In the genomic region with DNA sequence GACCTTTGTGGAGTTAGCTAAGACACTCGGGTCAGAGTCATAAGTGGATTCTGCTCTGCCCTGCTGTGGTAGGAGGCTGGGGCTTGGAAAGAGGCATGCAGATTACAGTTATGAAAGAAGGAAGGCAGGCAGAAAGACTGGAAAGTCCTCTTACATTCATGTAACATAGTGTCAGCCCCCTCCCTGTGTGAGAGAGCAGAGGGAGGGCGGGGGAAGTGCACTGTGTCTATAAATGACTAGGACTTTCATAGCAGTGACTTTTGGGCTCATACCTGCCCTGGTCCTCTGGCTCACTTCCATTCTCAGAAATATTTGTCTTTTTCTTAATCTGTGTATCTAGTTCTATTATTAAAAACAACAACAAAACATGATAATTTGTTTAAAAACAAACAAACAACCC, we compare ENCODE assay signal across 15 mouse cellular contexts. TPM values are rescaled to one million over a fixed set of nuclear protein-coding genes. Genes with fewer than 3 reads are reported as not detected.
DNase-seq lines count a peak whose midpoint lies in the region; ATAC-seq and TF ChIP-seq lines count a peak whose summit lies in the region.
"Had no signal": no experiment of that assay in that cellular context is flagged by ENCODE, and none has a peak within 500 bp of the region (broad histone marks: within the 10 kb centered on the region; RNA-seq: fewer than 3 reads in every experiment).

No protein-coding gene starts in this region.

- no peak for TF ChIP-seq CTCF in lung, postnatal 0 days (IDR thresholded peaks at IDR 0.05)

- H3K27ac ChIP-seq in embryonic facial prominence, embryonic 14.5 days (replicated peaks; ENCODE audit: low read depth, low read length) = no peak overlapping the region
- no peak overlapping the region for H3K27ac ChIP-seq in embryonic facial prominence, embryonic 10.5 days (replicated peaks)
- 0 out of 2 replicates have a peak overlapping the region, but pooled peaks have one; percentile 9 for H3K27ac ChIP-seq in lung, postnatal 0 days (ENCODE audit: low read length)
- H3K27ac ChIP-seq in liver, embryonic 15.5 days (replicated peaks) = peak overlapping the region; percentile 15; the same call in 1 of the 2 replicates
- H3K27ac ChIP-seq in limb, embryonic 10.5 days = no peak overlapping the region
- no peak overlapping the region for H3K27ac ChIP-seq in forebrain, embryonic 15.5 days (replicated peaks)
- H3K27ac ChIP-seq: hindbrain, embryonic 13.5 days; limb, embryonic 12.5 days; midbrain, embryonic 12.5 days had no signal

- 86% methylated on average over 2 of the region's 2 CpGs for WGBS in embryonic facial prominence, embryonic 14.5 days
- 87% methylated on average over 2 of the region's 2 CpGs for WGBS in embryonic facial prominence, embryonic 10.5 days
- whole genome bisulfite sequencing in lung, postnatal 0 days = 60% methylated on average over 2 of the region's 2 CpGs
- 56% methylated on average over 2 of the region's 2 CpGs for WGBS in liver, embryonic 15.5 days (ENCODE audit: insufficient replicate concordance)
- WGBS in limb, embryonic 10.5 days = 86% methylated on average over 2 of the region's 2 CpGs
- WGBS in forebrain, embryonic 15.5 days = 89% methylated on average over 2 of the region's 2 CpGs

- no peak overlapping the region for H3K9ac ChIP-seq in embryonic facial prominence, embryonic 14.5 days (ENCODE audit: low read depth, low read length)
- H3K9ac ChIP-seq in lung, postnatal 0 days (replicated peaks; ENCODE audit: low read depth) = no peak overlapping the region
- no peak overlapping the region for H3K9ac ChIP-seq in liver, embryonic 15.5 days
- no peak overlapping the region for H3K9ac ChIP-seq in forebrain, embryonic 15.5 days (replicated peaks)
- H3K9ac ChIP-seq: hindbrain, embryonic 13.5 days; limb, embryonic 12.5 days; midbrain, embryonic 12.5 days had no signal

- no peak for ATAC-seq in embryonic facial prominence, embryonic 14.5 days (ENCODE audit: low read depth)
- ATAC-seq in lung, postnatal 0 days = peak; percentile 21; the same call in 1 of the 2 replicates
- peak; percentile 42 for ATAC-seq in liver, embryonic 15.5 days (ENCODE audit: insufficient read depth)
- no peak for ATAC-seq in forebrain, embryonic 15.5 days (replicated peaks)

- H3K4me3 ChIP-seq in embryonic facial prominence, embryonic 14.5 days (ENCODE audit: low read depth, low read length) = no peak overlapping the region
- no peak overlapping the region for H3K4me3 ChIP-seq in embryonic facial prominence, embryonic 10.5 days
- no peak overlapping the region for H3K4me3 ChIP-seq in lung, postnatal 0 days (ENCODE audit: low read depth, low read length)
- no peak overlapping the region for H3K4me3 ChIP-seq in liver, embryonic 15.5 days (replicated peaks)
- no peak overlapping the region for H3K4me3 ChIP-seq in limb, embryonic 10.5 days
- H3K4me3 ChIP-seq in forebrain, embryonic 15.5 days = no peak overlapping the region
- H3K4me3 ChIP-seq: hindbrain, embryonic 13.5 days; limb, embryonic 12.5 days; midbrain, embryonic 12.5 days had no signal

- no peaks in the 10 kb centered on the region for H3K27me3 ChIP-seq in embryonic facial prominence, embryonic 14.5 days (replicated peaks; ENCODE audit: control insufficient read depth, insufficient read depth, low read length)
- H3K27me3 ChIP-seq in embryonic facial prominence, embryonic 10.5 days (replicated peaks; ENCODE audit: low read depth, poor library complexity, severe bottlenecking) = no peaks in the 10 kb centered on the region
- no peaks in the 10 kb centered on the region for H3K27me3 ChIP-seq in lung, postnatal 0 days (replicated peaks; ENCODE audit: insufficient read depth, low read length)
- H3K27me3 ChIP-seq in liver, embryonic 15.5 days = no peaks in the 10 kb centered on the region
- H3K27me3 ChIP-seq in limb, embryonic 10.5 days (ENCODE audit: low read depth, poor library complexity, severe bottlenecking) = no peaks in the 10 kb centered on the region
- no peaks in the 10 kb centered on the region for H3K27me3 ChIP-seq in forebrain, embryonic 15.5 days
- H3K27me3 ChIP-seq: hindbrain, embryonic 13.5 days; limb, embryonic 12.5 days; midbrain, embryonic 12.5 days had no signal

- TF ChIP-seq EP300 in lung, postnatal 0 days (IDR thresholded peaks at IDR 0.05) = no peak

- 0 out of 2 replicates have a peak, but pooled peaks cover 4% of the 10 kb centered on the region for H3K36me3 ChIP-seq in embryonic facial prominence, embryonic 14.5 days (ENCODE audit: control insufficient read depth, insufficient read depth, low read length)
- H3K36me3 ChIP-seq in embryonic facial prominence, embryonic 10.5 days (replicated peaks) = peaks cover 41% of the 10 kb centered on the region
- no peaks in the 10 kb centered on the region for H3K36me3 ChIP-seq in lung, postnatal 0 days (ENCODE audit: insufficient read depth, low read length)
- 0 out of 2 replicates have a peak, but pooled peaks cover 3% of the 10 kb centered on the region for H3K36me3 ChIP-seq in liver, embryonic 15.5 days (replicated peaks)
- peaks cover 39% of the 10 kb centered on the region for H3K36me3 ChIP-seq in limb, embryonic 10.5 days
- 0 out of 2 replicates have a peak, but pooled peaks cover 3% of the 10 kb centered on the region for H3K36me3 ChIP-seq in forebrain, embryonic 15.5 days

- no peaks in the 10 kb centered on the region for H3K9me3 ChIP-seq in embryonic facial prominence, embryonic 14.5 days (ENCODE audit: control insufficient read depth, low read length)
- no peaks in the 10 kb centered on the region for H3K9me3 ChIP-seq in embryonic facial prominence, embryonic 10.5 days
- no peaks in the 10 kb centered on the region for H3K9me3 ChIP-seq in lung, postnatal 0 days (ENCODE audit: low read length)
- no peaks in the 10 kb centered on the region for H3K9me3 ChIP-seq in liver, embryonic 15.5 days (replicated peaks)
- no peaks in the 10 kb centered on the region for H3K9me3 ChIP-seq in limb, embryonic 10.5 days (replicated peaks)
- no peaks in the 10 kb centered on the region for H3K9me3 ChIP-seq in forebrain, embryonic 15.5 days
- H3K9me3 ChIP-seq: hindbrain, embryonic 13.5 days; limb, embryonic 12.5 days; midbrain, embryonic 12.5 days had no signal

- no peaks in the 10 kb centered on the region; the same call in 1 of the 2 replicates for H3K4me1 ChIP-seq in embryonic facial prominence, embryonic 14.5 days (ENCODE audit: control insufficient read depth, insufficient read depth, low read length)
- H3K4me1 ChIP-seq in embryonic facial prominence, embryonic 10.5 days = peaks cover 15% of the 10 kb centered on the region
- no peaks in the 10 kb centered on the region for H3K4me1 ChIP-seq in lung, postnatal 0 days (ENCODE audit: insufficient read depth, low read depth, low read length)
- peaks cover 26% of the 10 kb centered on the region for H3K4me1 ChIP-seq in liver, embryonic 15.5 days (replicated peaks)
- no peaks in the 10 kb centered on the region for H3K4me1 ChIP-seq in limb, embryonic 10.5 days
- no peaks in the 10 kb centered on the region for H3K4me1 ChIP-seq in forebrain, embryonic 15.5 days

- DNase-seq in embryonic facial prominence, embryonic 14.5 days (ENCODE audit: low spot score) = peak; percentile 36
- no peak for DNase-seq in embryonic facial prominence, embryonic 10.5 days (ENCODE audit: low spot score)
- DNase-seq in lung, postnatal 0 days (ENCODE audit: low spot score) = no peak
- DNase-seq in lung, postnatal 36 days = no peak
- DNase-seq in embryo, embryonic 10 days (ENCODE audit: low spot score) = no peak
- DNase-seq in limb, embryonic 10.5 days (ENCODE audit: low spot score) = no peak
- DNase-seq: adrenal gland, postnatal 10 days; cerebellum, postnatal 36 days; kidney, adult 2 months; lung, postnatal 14 days had no signal

- H3K4me2 ChIP-seq in embryonic facial prominence, embryonic 14.5 days (ENCODE audit: low read depth, low read length) = no peak overlapping the region
- no peak overlapping the region for H3K4me2 ChIP-seq in lung, postnatal 0 days (replicated peaks; ENCODE audit: low read depth, low read length)
- no peak overlapping the region for H3K4me2 ChIP-seq in liver, embryonic 15.5 days
- no peak overlapping the region for H3K4me2 ChIP-seq in forebrain, embryonic 15.5 days (replicated peaks)
- H3K4me2 ChIP-seq: hindbrain, embryonic 13.5 days; limb, embryonic 12.5 days; midbrain, embryonic 12.5 days had no signal

RNA-seq across cellular contexts. Expression of a gene that starts 33.9 kb away (rescaled TPM):
- polyA plus RNA-seq in embryonic facial prominence, embryonic 14.5 days (2014; fragmentation: Nextera tagmentation; extraction: Ambion mirVana) = 25.0 and 26.6 TPM in 2 replicates
- polyA plus RNA-seq in embryonic facial prominence, embryonic 10.5 days (2016; fragmentation: Nextera tagmentation; extraction: Ambion mirVana) = 50.6 and 53.1 TPM in 2 replicates
- polyA plus RNA-seq in lung, postnatal 0 days (2015; fragmentation: Nextera tagmentation; extraction: Ambion mirVana) = 3.7 and 4.1 TPM in 2 replicates
- polyA plus RNA-seq in liver, embryonic 15.5 days (2015; fragmentation: Nextera tagmentation; extraction: Ambion mirVana) = 10.3 and 12.0 TPM in 2 replicates
- 54.6 and 59.0 TPM in 2 replicates for polyA plus RNA-seq in limb, embryonic 10.5 days (2016; fragmentation: Nextera tagmentation; extraction: Ambion mirVana)
- 34.6 and 39.9 TPM in 2 replicates for polyA plus RNA-seq in forebrain, embryonic 15.5 days (2015; fragmentation: Nextera tagmentation; extraction: Ambion mirVana)

Comparison
In these comparisons a context has a peak if more than half of its experiments do, and no peak if none do; other contexts are left out.
1. ATAC-seq: peak in lung, postnatal 0 days (single experiment) and liver, embryonic 15.5 days (single experiment); none in embryonic facial prominence, embryonic 14.5 days (single experiment) and forebrain, embryonic 15.5 days (single experiment).
2. H3K27ac ChIP-seq: peak in lung, postnatal 0 days (single experiment) and liver, embryonic 15.5 days (single experiment); none in embryonic facial prominence, embryonic 14.5 days (single experiment), embryonic facial prominence, embryonic 10.5 days (single experiment), limb, embryonic 10.5 days (single experiment) and forebrain, embryonic 15.5 days (single experiment).